ENCODE assay signal across 9 mouse cellular contexts in genomic region chr7:139861411-139861810, GRCm38 (mm10). TPM values are rescaled to one million over a fixed set of nuclear protein-coding genes. Genes with fewer than 3 reads are reported as not detected.
DNase-seq lines count a peak whose midpoint lies in the region; ATAC-seq and TF ChIP-seq lines count a peak whose summit lies in the region.
"Had no signal": no experiment of that assay in that cellular context is flagged by ENCODE, and none has a peak within 500 bp of the region (broad histone marks: within the 10 kb centered on the region; RNA-seq: fewer than 3 reads in every experiment).

No protein-coding gene starts in this region.

- H3K4me2 ChIP-seq in kidney, embryonic 15.5 days: no peak overlapping the region
- no peak overlapping the region for H3K4me2 ChIP-seq in midbrain, embryonic 12.5 days (replicated peaks)

- no peak for TF ChIP-seq POLR2A in kidney, adult 2 months (IDR thresholded peaks at IDR 0.05; ENCODE audit: low read depth, low read length)

- H3K36me3 ChIP-seq in kidney, adult 2 months (ENCODE audit: control insufficient read depth, insufficient read depth, low read length): no peaks in the 10 kb centered on the region
- no peaks in the 10 kb centered on the region for H3K36me3 ChIP-seq in kidney, embryonic 15.5 days
- H3K36me3 ChIP-seq in midbrain, embryonic 12.5 days: no peaks in the 10 kb centered on the region

- TF ChIP-seq CTCF in kidney, adult 2 months (conservative IDR thresholded peaks at IDR 0.05; ENCODE audit: insufficient read depth, insufficient read length, low read depth, low read length): peak; percentile 62

- DNase-seq in kidney, adult 2 months: peak; percentile 64
- peak; percentile 59 to 90 for DNase-seq in adrenal gland, adult (ENCODE audit: inconsistent age in 2 of 2, low spot score in 1 of 2)
- DNase-seq in embryo, embryonic 11 days: peak; percentile 71
- peak; percentile 69 to 77 for DNase-seq in heart, postnatal 14 days
- DNase-seq in layer of hippocampus, postnatal 14 days (ENCODE audit: low spot score in 2 of 2): peak; percentile 68 to 84
- DNase-seq in thymus, postnatal 36 days: peak; percentile 28 to 33

- no peaks in the 10 kb centered on the region for H3K9me3 ChIP-seq in kidney, embryonic 15.5 days (replicated peaks)
- H3K9me3 ChIP-seq in midbrain, embryonic 12.5 days: no peaks in the 10 kb centered on the region

- no peak overlapping the region for H3K27ac ChIP-seq in kidney, adult 2 months (ENCODE audit: insufficient read depth, low read depth, low read length)
- H3K27ac ChIP-seq in kidney, embryonic 15.5 days: no peak overlapping the region
- no peak overlapping the region for H3K27ac ChIP-seq in midbrain, embryonic 12.5 days (replicated peaks)

- WGBS in kidney, adult 2 months: 21% methylated on average over 3 of the region's 3 CpGs
- 31% methylated on average over 3 of the region's 3 CpGs for WGBS in kidney, embryonic 15.5 days
- WGBS in midbrain, embryonic 12.5 days: 29% methylated on average over 3 of the region's 3 CpGs

- H3K4me3 ChIP-seq in kidney, adult 2 months (ENCODE audit: insufficient read depth, low read depth, low read length): no peak overlapping the region
- H3K4me3 ChIP-seq in kidney, embryonic 15.5 days (replicated peaks): no peak overlapping the region
- no peak overlapping the region for H3K4me3 ChIP-seq in midbrain, embryonic 12.5 days

- H3K9ac ChIP-seq in kidney, embryonic 15.5 days: no peak overlapping the region
- no peak overlapping the region for H3K9ac ChIP-seq in midbrain, embryonic 12.5 days (replicated peaks)

- H3K4me1 ChIP-seq in kidney, adult 2 months (ENCODE audit: control insufficient read depth, insufficient read depth, low read length): no peaks in the 10 kb centered on the region
- no peaks in the 10 kb centered on the region for H3K4me1 ChIP-seq in kidney, embryonic 15.5 days
- H3K4me1 ChIP-seq in midbrain, embryonic 12.5 days: no peaks in the 10 kb centered on the region

- no peaks in the 10 kb centered on the region for H3K27me3 ChIP-seq in kidney, adult 2 months (replicated peaks; ENCODE audit: control insufficient read depth, insufficient read depth, low read length)
- H3K27me3 ChIP-seq in kidney, embryonic 15.5 days: no peaks in the 10 kb centered on the region
- peaks cover 3% of the 10 kb centered on the region; the same call in 1 of the 2 replicates for H3K27me3 ChIP-seq in midbrain, embryonic 12.5 days

- no peak for ATAC-seq in kidney, embryonic 15.5 days (replicated peaks; ENCODE audit: low FRiP score)
- 0 out of 2 replicates have a peak, but pooled peaks have one; percentile 16 for ATAC-seq in midbrain, embryonic 12.5 days (ENCODE audit: low FRiP score, low read depth)

- intact Hi-C loops in heart, postnatal 14 days (cut with DNase I): loop anchor here (1.0 to 2.0 kb wide), 2 partner anchors 158 to 213 kb away; no protein-coding TSS in a partner anchor

RNA-seq across cellular contexts. Expression of gene Adgra1, which starts 27.4 kb away (rescaled TPM):
- 0.16 and 0.17 TPM in 2 replicates for polyA plus RNA-seq in kidney, adult 2 months (2012; rRNA removed)
- polyA plus RNA-seq in kidney, embryonic 15.5 days (2015; fragmentation: Nextera tagmentation; extraction: Ambion mirVana): 0.67 and 2.5 TPM in 2 replicates
- not detected for total RNA-seq in heart, postnatal 14 days (2021)
- total RNA-seq in layer of hippocampus, postnatal 14 days (2021): 10 to 100 TPM; 43.6 to 61.8 TPM
- 27.0 and 30.3 TPM in 2 replicates for polyA plus RNA-seq in midbrain, embryonic 12.5 days (2016; fragmentation: Nextera tagmentation; extraction: Ambion mirVana)
- total RNA-seq: common myeloid progenitor, adult 5-6 weeks had no signal

RNA-seq across cellular contexts. Expression of gene Kndc1, which starts 33.1 kb away (rescaled TPM):
- 0.02 TPM in 1 of 2 replicates, not detected in the other for polyA plus RNA-seq in kidney, adult 2 months (2012; rRNA removed)
- polyA plus RNA-seq in kidney, embryonic 15.5 days (2015; fragmentation: Nextera tagmentation; extraction: Ambion mirVana): 0.19 and 0.26 TPM in 2 replicates
- under 1 TPM in 1 of 2 experiments, not detected in 1; 0.24 TPM for total RNA-seq in heart, postnatal 14 days (2021)
- total RNA-seq in layer of hippocampus, postnatal 14 days (2021): 10 to 100 TPM; 78.2 to 96.6 TPM
- 1.2 and 1.5 TPM in 2 replicates for polyA plus RNA-seq in midbrain, embryonic 12.5 days (2016; fragmentation: Nextera tagmentation; extraction: Ambion mirVana)
- total RNA-seq: common myeloid progenitor, adult 5-6 weeks had no signal
